Mouse (Mus musculus) brain, embryonic 14.5 days (tissue): ENCODE data around the gene Tgoln1. TPM values are rescaled to one million over a fixed set of nuclear protein-coding genes. Genes with fewer than 3 reads are reported as not detected.

ENCODE experiments used
- DNase-seq: peaks from one replicate; pipeline ENCODE4 v3.0.0-alpha.2; 2011; ENCODE audit warnings: low read depth
- CTCF ChIP-seq: fragments of 200-500 bp; IDR thresholded peaks from 2 replicates; pipeline ENCODE4 v1.5.1; 2012; ENCODE audit warnings: inconsistent platforms, mild to moderate bottlenecking, moderate library complexity, borderline replicate concordance; ENCODE audit not compliant: insufficient read depth, insufficient read length; ENCODE audit errors: extremely low read depth
- POLR2A ChIP-seq: fragments of 200-500 bp; IDR thresholded peaks from 2 replicates; pipeline ENCODE4 v1.6.1; 2012; ENCODE audit warnings: mild to moderate bottlenecking, inconsistent platforms, borderline replicate concordance; ENCODE audit not compliant: poor library complexity, insufficient read depth, insufficient read length, severe bottlenecking; ENCODE audit errors: extremely low read depth
- polyA plus RNA-seq: library from polyadenylated mRNA; depleted of rRNA; stranded (reverse); fragments of >200 nt; gene quantifications from 2 replicates; pipeline ENCODE4 v1.2.3, GENCODE M21; 2012

The Tgoln1 gene
- polyA plus RNA-seq, 1 experiment, result 29.5 TPM

- no peak for TF ChIP-seq CTCF
- no peak for TF ChIP-seq POLR2A
- DNase-seq, result no peak
Observed at GRCm38 (mm10) chr6:72623661-72624402, 7.0 kb upstream of the Tgoln1 start.

GRCm38 (mm10) chr6:72622917-72623316 is 6.1 kb upstream of the Tgoln1 start:
- no peak for DNase-seq
- no peak for TF ChIP-seq POLR2A
- TF ChIP-seq CTCF, result no peak

- TF ChIP-seq POLR2A (no peak), CTCF (no peak)
- DNase-seq, result no peak
Observed at GRCm38 (mm10) chr6:72620920-72621319, 4.1 kb upstream of the Tgoln1 start.

- TF ChIP-seq CTCF (no peak), POLR2A (no peak)
- DNase-seq, result no peak
Observed at GRCm38 (mm10) chr6:72619734-72620532, 3.1 kb upstream of the Tgoln1 start.

GRCm38 (mm10) chr6:72615561-72616375 is 1.0 kb downstream of the Tgoln1 start:
- no peak for DNase-seq
- TF ChIP-seq POLR2A (no peak), CTCF (no peak)

GRCm38 (mm10) chr6:72615151-72615550 is 1.6 kb downstream of the Tgoln1 start:
- TF ChIP-seq POLR2A, result no peak
- no peak for TF ChIP-seq CTCF

GRCm38 (mm10) chr6:72610261-72610660 is 6.5 kb downstream of the Tgoln1 start:
- no peak for DNase-seq
- TF ChIP-seq CTCF (no peak), POLR2A (no peak)

More at GRCm38 (mm10) chr6:72615151-72615550, 1.6 kb downstream of the Tgoln1 start:
- DNase-seq, result no peak

GRCm38 (mm10) chr6:72608662-72609184 is 8.1 kb downstream of the Tgoln1 start:
- DNase-seq, result no peak
- TF ChIP-seq CTCF (no peak), POLR2A (no peak)

GRCm38 (mm10) chr6:72607676-72608075 is 9.1 kb downstream of the Tgoln1 start:
- TF ChIP-seq POLR2A, result no peak
- no peak for DNase-seq

- DNase-seq, result no peak
- TF ChIP-seq POLR2A (no peak), CTCF (no peak)
Observed at GRCm38 (mm10) chr6:72607060-72607459, 9.7 kb downstream of the Tgoln1 start.

- TF ChIP-seq POLR2A (no peak), CTCF (no peak)
- no peak for DNase-seq
Observed at GRCm38 (mm10) chr6:72604066-72604465, 12.7 kb downstream of the Tgoln1 start.
